Mouse (Mus musculus) regulatory T cell (primary cell): ENCODE measurements at regions not wholly inside any gene's neighbourhood (a gene's known extent, or its start where the extent isn't known, plus 50 kb on each side); places are given as distances from the start of the nearest gene placed in this dataset.

Source experiments
- in situ Hi-C: fragments of 300-600 bp; cut with MboI, MseI; formaldehyde crosslinking; loops from one replicate; pipeline ENCODE4 v1.15.1; 2025; ENCODE audit warnings: high pct_unique_total_duplicates

DNA sequence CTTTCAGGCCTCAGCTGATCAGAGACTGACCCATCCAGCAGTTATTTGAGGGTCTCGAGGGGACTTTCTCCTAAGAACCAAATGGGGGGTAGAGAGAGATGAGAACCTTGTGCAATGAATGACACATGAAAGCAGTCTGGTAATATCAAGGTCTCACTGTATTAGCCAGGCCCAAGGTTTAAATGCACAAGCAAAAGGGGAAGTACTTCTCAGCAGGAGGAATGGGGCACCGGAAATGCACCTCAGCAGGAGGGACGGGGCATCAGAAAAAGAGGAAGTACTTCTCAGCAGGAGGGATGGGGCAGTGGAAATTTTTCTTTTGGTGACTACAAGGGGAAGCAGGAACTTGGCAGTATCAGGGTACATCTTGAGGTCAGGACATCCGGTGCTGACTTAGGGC is 213.6 kb upstream of the Selenop start:
- in situ Hi-C loops = loop anchor here (5.0 kb wide), 1 partner anchor 203 kb away; no protein-coding TSS in a partner anchor
